Mouse (Mus musculus): ENCODE measurements at regions not wholly inside any gene's neighbourhood (a gene's known extent, or its start where the extent isn't known, plus 50 kb on each side); places are given as distances from the start of the nearest gene placed in this dataset.

DNA sequence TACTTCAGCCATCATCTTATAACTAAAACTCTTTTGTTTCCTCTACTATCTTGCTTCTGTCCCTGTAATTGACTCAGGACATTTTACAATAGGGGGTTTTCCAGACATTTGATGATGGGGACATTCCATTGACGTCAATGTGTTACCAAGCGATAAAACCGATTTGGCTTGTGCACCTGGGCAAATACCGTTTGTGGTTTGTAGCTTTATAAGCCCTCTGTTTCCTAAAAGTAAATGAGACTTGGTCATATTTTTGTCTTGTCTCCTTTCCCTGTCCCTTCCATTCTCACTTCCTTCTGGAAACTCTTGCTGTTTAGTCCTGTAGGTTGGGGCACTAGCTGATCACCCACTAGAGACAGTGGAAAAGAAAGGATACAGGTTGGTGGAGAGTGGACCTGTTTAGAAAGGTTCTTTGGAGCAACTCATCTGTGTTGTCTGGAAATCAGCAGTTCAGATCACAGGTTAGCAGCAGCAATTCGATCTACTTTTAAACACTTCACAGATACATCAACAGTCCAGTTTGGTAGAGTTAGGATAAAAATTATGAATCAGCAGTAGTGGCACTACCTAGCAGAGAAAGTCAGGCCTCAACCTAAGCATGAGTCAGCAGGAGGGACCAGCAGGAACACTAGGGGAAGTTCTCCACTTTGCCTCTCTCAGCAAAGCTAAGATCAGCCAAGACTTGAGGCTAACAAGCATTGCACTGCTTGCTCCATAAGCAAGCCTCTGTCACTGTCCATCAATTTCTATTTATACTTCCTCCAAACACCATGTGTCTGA, 156.6 kb downstream of the Tmem161b start:
- H3K27me3 ChIP-seq (replicated peaks; ENCODE audit: control insufficient read depth, insufficient read depth, low read length): no peaks in the 10 kb centered on the region
- ATAC-seq: no peak
- H3K4me2 ChIP-seq (ENCODE audit: low read length): no peak overlapping the region
- H3K4me3 ChIP-seq (ENCODE audit: low read depth, low read length): no peak overlapping the region
- H3K27ac ChIP-seq (ENCODE audit: low read depth, low read length): no peak overlapping the region
- 0 out of 2 replicates have a peak, but pooled peaks cover under 1% of the 10 kb centered on the region for H3K9me3 ChIP-seq (replicated peaks; ENCODE audit: control insufficient read depth, low read length)
- no peak overlapping the region for H3K9ac ChIP-seq (ENCODE audit: low read length)
- no peak for DNase-seq (ENCODE audit: low spot score)
- no peaks in the 10 kb centered on the region for H3K4me1 ChIP-seq (ENCODE audit: control insufficient read depth, insufficient read depth, low read length)
- WGBS: 90% methylated on average over 5 of the region's 5 CpGs
- no peaks in the 10 kb centered on the region for H3K36me3 ChIP-seq (ENCODE audit: control insufficient read depth, insufficient read depth, low read length)

DNA sequence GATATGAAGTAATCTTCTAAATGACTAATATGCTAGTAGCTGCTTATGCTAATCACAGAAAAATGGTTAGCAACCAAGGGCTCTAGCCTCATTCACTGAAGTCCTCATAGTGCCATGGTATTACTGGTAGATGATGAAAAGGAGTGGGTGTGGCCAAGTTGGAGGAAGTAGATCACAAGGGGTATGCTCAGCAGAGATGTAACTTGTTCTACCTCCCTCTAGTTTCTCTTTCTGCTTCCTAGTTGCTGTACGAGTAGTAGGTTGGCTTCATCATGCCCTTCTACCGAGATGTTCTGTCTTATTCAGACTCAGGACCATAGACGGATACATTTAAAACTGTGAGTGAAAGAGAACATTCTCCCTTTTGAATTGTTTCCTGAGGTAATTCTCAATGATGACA, 169.5 kb downstream of the Tmem161b start:
- Histone ChIP-seq H3K4me1 (ENCODE audit: control insufficient read depth, insufficient read depth, low read length) (no peaks in the 10 kb centered on the region), H3K9me3 (replicated peaks; ENCODE audit: control insufficient read depth, low read length) (no peaks in the 10 kb centered on the region), H3K9ac (ENCODE audit: low read length) (no peak overlapping the region), H3K36me3 (ENCODE audit: control insufficient read depth, insufficient read depth, low read length) (no peaks in the 10 kb centered on the region), H3K4me2 (ENCODE audit: low read length) (no peak overlapping the region), H3K4me3 (ENCODE audit: low read depth, low read length) (no peak overlapping the region), H3K27ac (ENCODE audit: low read depth, low read length) (no peak overlapping the region), H3K27me3 (replicated peaks; ENCODE audit: control insufficient read depth, insufficient read depth, low read length) (no peaks in the 10 kb centered on the region)
- WGBS: 96% methylated on average over 3 of the region's 3 CpGs
- no peak for DNase-seq (ENCODE audit: low spot score)
- ATAC-seq: no peak

DNA sequence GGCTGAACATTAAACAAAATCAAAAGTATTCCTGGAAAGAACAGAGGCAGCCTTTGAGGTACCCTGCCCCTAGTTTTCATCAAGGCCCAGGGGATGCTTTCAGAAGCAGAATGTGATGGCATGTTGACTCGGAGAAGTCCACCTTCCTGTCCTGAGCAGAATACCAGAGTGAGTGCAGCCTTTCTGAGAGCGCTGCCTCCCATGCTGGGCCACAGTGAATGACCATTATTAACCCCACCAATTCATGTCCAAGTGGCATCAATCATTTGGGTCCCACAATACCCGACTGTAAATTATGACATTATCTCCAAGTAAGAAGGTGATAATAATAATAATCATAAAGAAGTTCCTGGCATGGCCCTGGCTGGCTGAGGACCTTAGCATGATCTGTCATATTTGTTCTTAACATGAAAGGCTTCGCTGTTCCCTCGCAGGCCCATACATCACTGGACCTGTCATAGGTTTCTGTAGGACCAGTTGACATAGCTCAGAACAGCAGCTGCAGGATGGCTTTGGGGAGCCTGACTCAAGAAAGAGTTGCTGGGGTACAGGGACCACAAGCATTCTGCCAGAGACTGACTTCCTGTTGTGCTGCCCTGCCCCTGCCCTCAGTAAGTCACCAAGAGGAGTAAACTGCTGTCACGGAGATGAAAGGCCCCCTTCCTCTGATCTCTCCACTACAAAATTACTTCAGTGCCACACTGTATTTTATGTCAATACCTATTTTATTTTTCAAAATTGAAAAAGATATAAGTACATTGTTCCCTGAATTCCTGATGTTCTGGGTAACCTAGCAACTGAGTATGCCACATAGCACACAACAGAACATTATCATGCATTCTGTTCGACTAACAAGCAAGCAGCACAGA, 176.6 kb downstream of the Tmem161b start:
- no peaks in the 10 kb centered on the region for H3K9me3 ChIP-seq (replicated peaks; ENCODE audit: control insufficient read depth, low read length)
- ATAC-seq: peak; percentile 23; the same call in 1 of the 2 replicates
- H3K27me3 ChIP-seq (replicated peaks; ENCODE audit: control insufficient read depth, insufficient read depth, low read length): no peaks in the 10 kb centered on the region
- H3K4me3 ChIP-seq (ENCODE audit: low read depth, low read length): no peak overlapping the region
- no peaks in the 10 kb centered on the region for H3K36me3 ChIP-seq (ENCODE audit: control insufficient read depth, insufficient read depth, low read length)
- DNase-seq (ENCODE audit: low spot score): peak; percentile 23
- no peak overlapping the region for H3K4me2 ChIP-seq (ENCODE audit: low read length)
- no peak overlapping the region for H3K27ac ChIP-seq (ENCODE audit: low read depth, low read length)
- no peak overlapping the region for H3K9ac ChIP-seq (ENCODE audit: low read length)
- 61% methylated on average over 7 of the region's 7 CpGs for WGBS
- H3K4me1 ChIP-seq (ENCODE audit: control insufficient read depth, insufficient read depth, low read length): 0 out of 2 replicates have a peak, but pooled peaks cover 5% of the 10 kb centered on the region

DNA sequence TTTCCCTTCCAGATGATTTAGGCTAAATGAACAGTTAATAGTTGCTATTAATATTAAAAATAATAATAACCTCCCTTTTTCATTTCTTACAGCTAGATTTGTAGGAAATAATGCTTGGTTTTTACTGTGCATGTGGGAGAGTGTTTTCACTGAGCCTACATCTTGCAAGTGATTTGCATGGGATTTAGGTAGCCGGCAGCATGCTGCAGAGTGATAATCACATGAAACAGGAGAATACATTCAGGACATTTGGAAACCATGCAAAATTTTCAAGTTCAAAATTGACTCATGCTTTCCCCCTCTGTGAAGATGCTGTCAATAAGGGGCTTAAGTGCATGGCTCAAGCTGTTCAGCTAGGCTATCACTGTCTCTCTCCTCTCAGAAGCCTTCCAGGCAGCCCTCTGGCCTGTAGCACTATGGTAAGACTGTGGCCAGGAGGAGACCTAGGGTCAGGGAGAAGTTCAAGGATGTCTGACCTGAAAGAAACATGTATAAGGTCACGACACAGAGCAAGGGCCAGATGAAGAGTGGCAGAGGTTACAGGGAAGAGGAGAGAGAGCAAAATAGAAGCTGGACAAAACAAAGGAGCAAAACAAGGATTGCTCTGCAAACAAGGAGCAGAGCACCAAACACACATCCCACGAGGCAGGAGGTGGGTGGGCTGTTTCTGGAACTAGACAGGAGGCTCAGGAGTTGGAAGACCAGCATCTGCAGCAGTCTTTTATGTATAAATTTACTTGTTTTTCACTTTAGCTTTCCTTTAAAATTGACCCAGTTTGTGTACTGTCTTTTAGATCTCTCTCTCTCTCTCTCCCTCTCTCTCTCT, 177.5 kb downstream of the Tmem161b start:
- H3K36me3 ChIP-seq (ENCODE audit: control insufficient read depth, insufficient read depth, low read length): no peaks in the 10 kb centered on the region
- H3K27me3 ChIP-seq (replicated peaks; ENCODE audit: control insufficient read depth, insufficient read depth, low read length): no peaks in the 10 kb centered on the region
- 33% methylated on average over 3 of the region's 3 CpGs for WGBS
- no peak overlapping the region for H3K4me3 ChIP-seq (ENCODE audit: low read depth, low read length)
- no peak overlapping the region for H3K9ac ChIP-seq (ENCODE audit: low read length)
- H3K4me2 ChIP-seq (ENCODE audit: low read length): no peak overlapping the region
- no peaks in the 10 kb centered on the region for H3K9me3 ChIP-seq (replicated peaks; ENCODE audit: control insufficient read depth, low read length)
- DNase-seq (ENCODE audit: low spot score) (no peak), ATAC-seq (peak; percentile 42; the same call in 1 of the 2 replicates)
- peaks cover 6% of the 10 kb centered on the region; the same call in 1 of the 2 replicates for H3K4me1 ChIP-seq (ENCODE audit: control insufficient read depth, insufficient read depth, low read length)
- H3K27ac ChIP-seq (ENCODE audit: low read depth, low read length): peak overlapping the region; percentile 10; the same call in 1 of the 2 replicates

DNA sequence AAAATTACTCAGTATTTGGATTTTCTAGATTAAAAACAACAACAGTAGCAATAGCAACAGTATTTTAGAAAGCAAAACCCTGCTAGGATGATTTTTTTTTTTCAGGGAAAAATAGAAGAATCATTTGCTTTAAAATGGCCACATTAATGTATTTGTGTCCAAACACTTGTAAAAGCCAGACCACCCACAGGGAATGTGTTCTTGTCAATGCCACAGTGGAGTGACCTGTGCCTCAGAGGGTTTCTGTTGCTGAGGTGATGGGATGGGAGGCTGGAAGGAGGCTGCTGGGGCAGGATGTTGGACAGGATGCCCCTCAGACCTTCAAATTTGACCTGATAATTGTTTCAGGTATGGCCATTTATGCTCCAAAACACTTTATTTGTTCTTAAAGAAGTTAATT, 178.9 kb downstream of the Tmem161b start:
- H3K4me3 ChIP-seq (ENCODE audit: low read depth, low read length): no peak overlapping the region
- ATAC-seq (no peak), DNase-seq (ENCODE audit: low spot score) (no peak)
- no peaks in the 10 kb centered on the region for H3K36me3 ChIP-seq (ENCODE audit: control insufficient read depth, insufficient read depth, low read length)
- no peaks in the 10 kb centered on the region for H3K27me3 ChIP-seq (replicated peaks; ENCODE audit: control insufficient read depth, insufficient read depth, low read length)
- H3K4me2 ChIP-seq (ENCODE audit: low read length): no peak overlapping the region
- no peak overlapping the region for H3K27ac ChIP-seq (ENCODE audit: low read depth, low read length)
- no peak overlapping the region for H3K9ac ChIP-seq (ENCODE audit: low read length)
- no peaks in the 10 kb centered on the region for H3K9me3 ChIP-seq (replicated peaks; ENCODE audit: control insufficient read depth, low read length)
- H3K4me1 ChIP-seq (ENCODE audit: control insufficient read depth, insufficient read depth, low read length): peaks cover 10% of the 10 kb centered on the region; the same call in 1 of the 2 replicates

DNA sequence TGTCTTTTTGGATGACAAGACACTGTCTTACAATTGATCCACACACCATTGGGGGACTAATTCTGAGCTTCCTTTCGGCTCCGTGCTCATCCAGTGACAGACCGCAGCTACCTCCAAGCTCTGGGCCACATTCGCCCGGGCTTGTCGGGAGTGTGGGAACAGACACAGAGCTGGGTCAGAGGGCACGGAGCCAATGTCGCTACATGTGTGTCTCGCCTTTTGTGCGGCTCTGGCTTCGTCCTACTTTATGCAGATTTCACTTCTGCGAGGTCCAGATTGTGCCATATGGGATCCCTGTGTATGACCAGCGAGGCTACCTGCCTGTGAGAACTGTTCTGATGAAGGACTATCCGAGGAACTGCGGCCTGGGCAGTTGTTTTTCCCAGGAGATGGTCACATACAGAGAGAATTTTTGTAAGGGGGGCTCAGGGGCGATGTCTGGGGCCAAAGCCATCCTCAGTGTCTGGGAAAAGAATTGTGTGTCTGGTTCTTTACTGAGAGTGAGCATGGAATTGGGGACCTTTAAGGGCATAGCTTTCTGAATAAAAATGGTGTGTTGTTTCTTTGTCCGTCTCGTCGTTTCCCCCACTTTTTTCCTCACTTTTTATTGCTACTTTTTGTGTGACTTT, 182.6 kb downstream of the Tmem161b start:
- H3K27ac ChIP-seq (ENCODE audit: low read depth, low read length): no peak overlapping the region
- no peak overlapping the region for H3K4me3 ChIP-seq (ENCODE audit: low read depth, low read length)
- H3K9ac ChIP-seq (ENCODE audit: low read length): no peak overlapping the region
- DNase-seq (ENCODE audit: low spot score): peak; percentile 52
- no peaks in the 10 kb centered on the region for H3K27me3 ChIP-seq (replicated peaks; ENCODE audit: control insufficient read depth, insufficient read depth, low read length)
- no peaks in the 10 kb centered on the region for H3K36me3 ChIP-seq (ENCODE audit: control insufficient read depth, insufficient read depth, low read length)
- no peaks in the 10 kb centered on the region for H3K9me3 ChIP-seq (replicated peaks; ENCODE audit: control insufficient read depth, low read length)
- WGBS: 65% methylated on average over 19 of the region's 19 CpGs
- H3K4me2 ChIP-seq (ENCODE audit: low read length): no peak overlapping the region
- H3K4me1 ChIP-seq (ENCODE audit: control insufficient read depth, insufficient read depth, low read length): peaks cover 5% of the 10 kb centered on the region; the same call in 1 of the 2 replicates
- ATAC-seq: peak; percentile 76

DNA sequence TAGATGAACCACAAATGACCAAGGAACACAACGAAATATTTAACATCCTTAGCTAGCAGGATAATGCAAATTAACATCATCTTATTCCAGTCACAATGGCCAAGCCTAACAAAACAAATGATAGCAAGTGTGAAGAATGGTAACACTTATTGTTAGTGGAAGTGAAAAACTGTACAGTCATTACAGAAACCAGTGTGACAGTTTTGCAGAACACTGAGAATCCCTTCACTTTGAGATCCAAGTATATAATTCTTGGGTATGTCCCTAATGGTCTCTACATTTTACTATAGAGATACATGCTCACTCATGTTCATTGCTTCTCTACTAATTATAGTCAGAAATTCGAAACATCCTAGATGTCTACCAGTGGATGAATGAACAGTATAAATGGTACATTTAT, 212.3 kb downstream of the Tmem161b start:
- Histone ChIP-seq H3K4me2 (ENCODE audit: low read length) (no peak overlapping the region), H3K9ac (ENCODE audit: low read length) (no peak overlapping the region), H3K9me3 (replicated peaks; ENCODE audit: control insufficient read depth, low read length) (no peaks in the 10 kb centered on the region), H3K36me3 (ENCODE audit: control insufficient read depth, insufficient read depth, low read length) (no peaks in the 10 kb centered on the region), H3K27me3 (replicated peaks; ENCODE audit: control insufficient read depth, insufficient read depth, low read length) (no peaks in the 10 kb centered on the region), H3K4me3 (ENCODE audit: low read depth, low read length) (no peak overlapping the region), H3K27ac (ENCODE audit: low read depth, low read length) (no peak overlapping the region), H3K4me1 (ENCODE audit: control insufficient read depth, insufficient read depth, low read length) (peaks cover 5% of the 10 kb centered on the region; the same call in 1 of the 2 replicates)
- 77% methylated on average over 2 of the region's 2 CpGs for WGBS
- ATAC-seq (no peak), DNase-seq (ENCODE audit: low spot score) (no peak)

All from forebrain, embryonic 14.5 days (tissue).